Mouse (Mus musculus) heart, postnatal 0 days (tissue): ENCODE results near the gene C1qtnf5.

Experiments
- CTCF ChIP-seq: IDR thresholded peaks from 2 replicates; pipeline ENCODE4 v1.5.1; 2016; ENCODE audit warnings: antibody characterized with exemption, control low read depth, low read depth
- EP300 ChIP-seq: IDR thresholded peaks from 2 replicates; pipeline ENCODE4 v1.6.1; 2016; ENCODE audit warnings: antibody characterized with exemption, low read depth

- TF ChIP-seq EP300 (no peak), CTCF (no peak)
These were observed 30.8 kb downstream of the C1qtnf5 start for GRCm38 (mm10) chr9:44137846-44138245.
